Mouse (Mus musculus) bone marrow macrophage, adult 2 months (primary cell): ENCODE data around the gene Sfmbt2. TPM values are rescaled to one million over a fixed set of nuclear protein-coding genes. Genes with fewer than 3 reads are reported as not detected.

Experiments used
- H3K27ac ChIP-seq: 2 replicates; pipeline ENCODE4 v1.5.1; 2012; ENCODE audit warnings: low read depth, low read length; ENCODE audit not compliant: insufficient read depth
- H3K4me1 ChIP-seq: 2 replicates; pipeline ENCODE4 v1.6.1; 2012; ENCODE audit warnings: low read length; ENCODE audit not compliant: control insufficient read depth, insufficient read depth
- H3K4me3 ChIP-seq: 2 replicates; pipeline ENCODE4 v1.5.1; 2012; ENCODE audit warnings: mild to moderate bottlenecking, low read length, moderate library complexity; ENCODE audit not compliant: insufficient read depth
- CTCF ChIP-seq: IDR thresholded peaks from 2 replicates; pipeline ENCODE4 v1.5.1; 2012; ENCODE audit warnings: low read depth, mild to moderate bottlenecking, low read length, moderate library complexity
- POLR2A ChIP-seq: IDR thresholded peaks from 2 replicates; pipeline ENCODE4 v1.6.1; 2012; ENCODE audit warnings: mild to moderate bottlenecking, low read depth, low read length, borderline replicate concordance
- polyA plus RNA-seq: library from polyadenylated mRNA; stranded (reverse); fragments of >200 nt; gene quantifications from 2 replicates; pipeline ENCODE4 v1.2.4, GENCODE M21; 2012; ENCODE audit not compliant: missing spikeins, insufficient read depth, insufficient read length

Gene Sfmbt2
- polyA plus RNA-seq, 1 experiment: 0.28 TPM

DNA sequence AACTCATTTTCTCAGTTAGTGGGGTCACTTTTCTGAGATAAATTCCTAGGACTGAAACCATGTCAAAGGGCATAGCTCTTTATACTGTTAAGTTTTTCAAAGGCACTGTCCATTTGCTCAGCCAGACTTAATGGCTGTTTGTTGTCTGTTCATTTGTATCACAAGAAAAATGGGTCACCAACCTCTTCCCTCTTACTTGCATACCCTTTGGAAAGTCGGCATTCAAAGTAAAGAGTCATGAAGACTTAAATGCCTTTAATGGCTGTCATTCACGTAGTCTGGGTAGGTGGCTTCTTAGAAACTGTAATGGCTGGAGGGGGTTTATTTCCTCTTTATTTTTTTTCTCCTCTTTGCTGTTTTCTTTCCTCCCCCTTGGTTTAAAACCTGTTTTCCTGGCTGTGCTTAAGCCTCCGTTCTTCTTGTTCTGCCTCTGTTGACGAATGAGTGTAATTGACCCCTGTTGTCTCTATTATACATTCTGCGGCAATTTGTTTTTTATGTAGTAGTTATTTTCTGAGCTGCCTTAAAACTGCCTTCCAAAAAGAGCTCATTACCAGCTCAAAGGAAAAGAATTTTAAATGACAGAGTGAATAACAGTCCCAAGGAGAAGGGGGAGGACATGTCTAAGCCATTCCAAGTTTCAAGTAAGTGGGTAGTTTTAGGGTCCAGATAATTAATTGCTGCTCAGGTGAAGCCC, 151.6 kb downstream of the Sfmbt2 start:
- TF ChIP-seq POLR2A: no peak
- no peak for TF ChIP-seq CTCF

GRCm38 (mm10) chr2:10525622-10526021, 155.3 kb downstream of the Sfmbt2 start:
- TF ChIP-seq CTCF (no peak), POLR2A (no peak)
- no peaks in the 10 kb centered on the region for H3K4me1 ChIP-seq
- H3K4me3 ChIP-seq: no peak overlapping the region
- H3K27ac ChIP-seq: no peak overlapping the region

More for the DNA sequence above, 151.6 kb downstream of the Sfmbt2 start:
- Histone ChIP-seq H3K4me1 (no peaks in the 10 kb centered on the region), H3K27ac (no peak overlapping the region), H3K4me3 (no peak overlapping the region)

GRCm38 (mm10) chr2:10541762-10542161, 171.5 kb downstream of the Sfmbt2 start:
- H3K27ac ChIP-seq: no peak overlapping the region
- H3K4me3 ChIP-seq: no peak overlapping the region
- no peaks in the 10 kb centered on the region for H3K4me1 ChIP-seq
- TF ChIP-seq POLR2A: no peak
- no peak for TF ChIP-seq CTCF

- H3K4me3 ChIP-seq: no peak overlapping the region
Measured at GRCm38 (mm10) chr2:10542388-10542787, 172.1 kb downstream of the Sfmbt2 start.

GRCm38 (mm10) chr2:10558816-10559215, 188.5 kb downstream of the Sfmbt2 start:
- H3K4me1 ChIP-seq: no peaks in the 10 kb centered on the region
- H3K4me3 ChIP-seq: no peak overlapping the region
- no peak overlapping the region for H3K27ac ChIP-seq
- TF ChIP-seq CTCF: no peak
- TF ChIP-seq POLR2A: no peak

More at GRCm38 (mm10) chr2:10542388-10542787, 172.1 kb downstream of the Sfmbt2 start:
- H3K27ac ChIP-seq: no peak overlapping the region
- TF ChIP-seq POLR2A: no peak
- no peak for TF ChIP-seq CTCF
- no peaks in the 10 kb centered on the region for H3K4me1 ChIP-seq

DNA sequence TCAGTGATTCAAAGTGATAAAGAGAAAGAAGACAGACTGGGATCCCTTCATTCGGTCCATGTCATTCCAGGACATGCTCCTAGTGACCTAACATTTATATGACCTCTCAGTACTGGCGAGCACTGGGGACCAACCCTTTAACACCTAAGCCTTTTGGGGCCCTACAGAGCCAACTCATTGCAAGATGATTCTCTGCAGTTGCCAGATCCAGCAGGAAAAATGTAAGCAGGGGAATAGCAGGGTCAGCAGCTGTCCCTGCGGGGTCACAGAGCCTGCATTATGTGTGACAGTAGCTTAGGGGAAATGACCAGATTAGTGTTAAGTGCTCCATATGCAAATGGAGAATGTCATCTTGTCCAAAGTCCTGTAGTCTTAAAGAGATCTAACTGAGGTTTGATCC, 195.2 kb downstream of the Sfmbt2 start:
- Histone ChIP-seq H3K4me1 (no peaks in the 10 kb centered on the region), H3K27ac (no peak overlapping the region), H3K4me3 (no peak overlapping the region)
- no peak for TF ChIP-seq CTCF
- TF ChIP-seq POLR2A: no peak

- no peaks in the 10 kb centered on the region for H3K4me1 ChIP-seq
- no peak overlapping the region for H3K4me3 ChIP-seq
- TF ChIP-seq CTCF: no peak
- TF ChIP-seq POLR2A: no peak
- no peak overlapping the region for H3K27ac ChIP-seq
Measured at GRCm38 (mm10) chr2:10569392-10569791, 199.1 kb downstream of the Sfmbt2 start.

DNA sequence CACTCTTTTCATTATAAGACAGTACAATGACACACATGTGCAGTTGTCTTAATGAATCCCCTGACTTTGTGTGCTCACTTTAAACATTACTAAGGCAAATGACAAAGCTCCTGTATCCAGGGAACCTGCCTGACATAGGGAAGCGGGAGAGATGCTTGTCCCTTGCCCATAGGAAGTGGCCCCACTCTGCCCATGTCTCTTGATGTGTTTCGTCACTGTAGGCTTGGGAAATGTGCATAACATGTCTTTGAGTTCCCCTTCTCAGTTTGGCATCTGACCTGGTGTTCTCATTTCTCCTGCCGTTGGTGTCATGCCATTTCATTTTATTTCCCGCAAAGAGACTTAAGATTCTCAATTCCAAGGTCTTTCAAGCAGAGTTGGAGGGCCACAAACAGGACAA, 202.0 kb downstream of the Sfmbt2 start:
- Histone ChIP-seq H3K27ac (no peak overlapping the region), H3K4me1 (no peaks in the 10 kb centered on the region), H3K4me3 (no peak overlapping the region)
- no peak for TF ChIP-seq POLR2A
- no peak for TF ChIP-seq CTCF

- TF ChIP-seq POLR2A: no peak
- TF ChIP-seq CTCF: no peak
- no peak overlapping the region for H3K4me3 ChIP-seq
- H3K27ac ChIP-seq: no peak overlapping the region
- no peaks in the 10 kb centered on the region for H3K4me1 ChIP-seq
Measured at GRCm38 (mm10) chr2:10575962-10576740, 205.8 kb downstream of the Sfmbt2 start.

- no peak overlapping the region for H3K27ac ChIP-seq
- no peak for TF ChIP-seq CTCF
- TF ChIP-seq POLR2A: no peak
- H3K4me3 ChIP-seq: no peak overlapping the region
- H3K4me1 ChIP-seq: no peaks in the 10 kb centered on the region
Measured at GRCm38 (mm10) chr2:10582673-10583072, 212.4 kb downstream of the Sfmbt2 start.
